Mouse (Mus musculus) heart, embryonic 13.5 days (tissue): Measurements from ENCODE around the gene Lbhd1. TPM values are rescaled to one million over a fixed set of nuclear protein-coding genes. Genes with fewer than 3 reads are reported as not detected.
"Not testable (repeated sequence)": the region's sequence is repeated elsewhere in the genome, so short reads cannot be mapped to it uniquely, and the experiment has no call there.

Experiments
- ATAC-seq: fragments of 200-750 bp; cut with Nextera tagmentation; 2 replicates; pipeline ENCODE4 v1.8.0; 2017; ENCODE audit warnings: moderate TSS enrichment; ENCODE audit not compliant: insufficient number of reproducible peaks, low FRiP score, low TSS enrichment; ENCODE audit errors: extremely low read depth
- H3K27ac ChIP-seq: fragments of 300-500 bp; sonication (generic); replicated peaks from 2 replicates; pipeline ENCODE4 v1.5.1; 2015; ENCODE audit warnings: moderate library complexity, mild to moderate bottlenecking, inconsistent platforms
- H3K27me3 ChIP-seq: fragments of 300-500 bp; sonication (generic); replicated peaks from 2 replicates; pipeline ENCODE4 v1.6.1; 2015; ENCODE audit warnings: mild to moderate bottlenecking, inconsistent platforms
- H3K36me3 ChIP-seq: fragments of 300-500 bp; sonication (generic); 2 replicates; pipeline ENCODE4 v1.6.1; 2015; ENCODE audit warnings: mild to moderate bottlenecking, inconsistent platforms
- H3K4me1 ChIP-seq: fragments of 300-500 bp; sonication (generic); 2 replicates; pipeline ENCODE4 v1.6.1; 2015; ENCODE audit warnings: inconsistent platforms
- H3K4me2 ChIP-seq: fragments of 300-500 bp; sonication (generic); 2 replicates; pipeline ENCODE4 v1.6.1; 2015; ENCODE audit warnings: inconsistent platforms, mild to moderate bottlenecking, moderate library complexity
- H3K4me3 ChIP-seq: fragments of 300-500 bp; sonication (generic); 2 replicates; pipeline ENCODE4 v1.5.1; 2015; ENCODE audit warnings: moderate library complexity, mild to moderate bottlenecking, inconsistent platforms
- H3K9ac ChIP-seq: fragments of 300-500 bp; sonication (generic); 2 replicates; pipeline ENCODE4 v1.6.1; 2015; ENCODE audit warnings: inconsistent platforms, mild to moderate bottlenecking, moderate library complexity
- H3K9me3 ChIP-seq: fragments of 300-500 bp; sonication (generic); 2 replicates; pipeline ENCODE4 v1.6.1; 2016; ENCODE audit warnings: inconsistent platforms
- WGBS: fragments of 180-500 bp; shearing (Covaris S2); methylation state at CpG from one replicate; pipeline ENCODE4 v1.1.7; 2015; ENCODE audit warnings: mixed read lengths; 5-methylcytosine and 5-hydroxymethylcytosine counted together
- polyA plus RNA-seq: library from polyadenylated mRNA; unstranded; fragments of >200 nt; fragmentation: Nextera tagmentation; extraction: Ambion mirVana; gene quantifications from 2 replicates; pipeline ENCODE4 v1.2.1, GENCODE M21; 2015

The Lbhd1 gene
- polyA plus RNA-seq, 1 experiment from 2014 or later, result 49.5 TPM

DNA sequence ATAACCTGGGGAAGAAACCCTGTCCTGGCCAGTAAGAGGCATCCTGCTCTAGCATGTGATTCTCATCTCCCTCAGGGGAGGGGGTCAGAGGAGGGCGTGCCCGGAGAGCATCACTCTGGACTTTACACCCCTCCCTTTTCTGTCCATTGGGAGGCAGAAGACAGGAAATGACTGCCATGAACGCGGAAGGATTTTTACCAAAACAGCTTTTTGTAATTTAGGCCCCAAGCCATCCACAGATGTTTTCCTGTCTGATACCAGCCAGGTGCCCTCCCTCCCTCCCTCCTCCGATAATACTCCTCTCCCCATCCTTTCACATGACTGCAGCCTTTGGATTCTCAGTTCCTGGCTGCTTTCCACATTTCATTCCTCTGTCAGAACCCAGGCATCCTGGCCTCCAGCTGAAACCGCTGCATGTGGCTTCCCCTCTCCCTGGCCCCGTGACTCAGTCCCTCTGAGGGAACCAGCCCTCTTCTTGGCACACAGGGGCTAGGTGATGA, 33.1 kb upstream of the Lbhd1 start, which contains the start of gene Lrrn4cl:
TSS of gene Lrrn4cl (plus strand) at position 367 of the 500 bp plus-strand sequence.
- peak within 1 kb of the TSS; percentile 61 for H3K27ac ChIP-seq
- 17% methylated on average over 7 of the region's 7 CpGs for WGBS
- no peaks in the 10 kb centered on the region for H3K27me3 ChIP-seq
- no peak for ATAC-seq
- H3K9ac ChIP-seq, result peak within 1 kb of the TSS; percentile 62
- H3K9me3 ChIP-seq, result no peaks in the 10 kb centered on the region
- peaks cover 13% of the 10 kb centered on the region for H3K4me1 ChIP-seq
- peak within 1 kb of the TSS; percentile 47 for H3K4me2 ChIP-seq
- H3K4me3 ChIP-seq, result peak within 1 kb of the TSS; percentile 13
- peaks cover 37% of the 10 kb centered on the region for H3K36me3 ChIP-seq

DNA sequence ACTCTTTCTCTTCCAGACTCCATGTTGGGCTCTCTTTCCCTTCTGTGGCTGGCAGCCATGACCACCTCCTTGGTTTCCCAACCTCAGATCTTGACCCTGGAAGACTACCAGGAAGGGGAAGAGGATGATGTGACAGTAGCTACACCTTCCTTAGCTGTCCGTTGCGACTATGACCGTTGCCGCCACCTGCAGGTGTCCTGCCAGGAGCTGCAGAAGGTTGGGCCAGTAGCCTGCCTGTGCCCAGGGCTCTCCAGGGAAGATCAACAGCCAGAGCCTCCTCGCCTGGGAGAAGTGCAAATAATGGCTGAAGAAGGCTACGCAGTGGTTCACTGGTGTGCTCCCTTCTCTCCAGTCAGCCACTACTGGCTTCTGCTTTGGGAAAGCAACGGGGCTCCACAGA, 31.9 kb upstream of the Lbhd1 start:
- WGBS, result 46% methylated on average over 7 of the region's 7 CpGs

DNA sequence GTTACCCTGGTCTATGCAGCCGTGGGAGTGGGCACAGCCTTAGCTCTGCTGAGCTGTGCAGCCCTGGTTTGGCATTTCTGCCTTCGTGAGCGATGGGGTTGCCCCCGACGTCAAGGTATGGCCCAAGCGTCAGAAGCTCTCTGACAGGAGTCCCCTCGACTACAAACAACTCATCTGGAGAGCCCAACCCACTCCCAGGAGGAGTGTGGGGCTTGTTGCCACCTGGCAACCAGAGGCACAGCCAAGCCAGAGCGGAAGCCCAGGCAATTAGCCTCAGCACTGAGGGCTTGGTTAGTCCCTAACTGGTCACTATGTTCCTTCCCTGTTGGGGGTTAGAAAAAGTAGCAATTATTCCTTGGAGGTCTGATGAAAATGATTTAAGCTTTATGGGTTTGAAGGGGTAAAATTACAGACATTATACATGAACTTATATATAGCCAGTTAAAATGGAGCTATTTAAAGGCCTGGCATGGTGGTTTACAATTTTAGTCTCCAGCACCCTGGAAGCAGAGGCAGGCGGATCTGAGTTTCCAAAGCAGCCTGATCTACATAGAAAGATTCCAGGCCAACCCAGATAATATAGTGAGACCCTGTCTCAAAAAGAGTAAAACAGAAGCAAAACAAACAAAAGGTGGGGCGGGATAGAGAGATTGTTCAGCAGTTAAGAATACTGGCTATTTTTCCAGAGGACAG, 31.1 kb upstream of the Lbhd1 start:
- Histone ChIP-seq H3K27me3 (no peaks in the 10 kb centered on the region), H3K27ac (no peak overlapping the region), H3K9ac (no peak overlapping the region), H3K36me3 (peaks cover 18% of the 10 kb centered on the region), H3K4me3 (no peak overlapping the region), H3K4me2 (no peak overlapping the region), H3K9me3 (no peaks in the 10 kb centered on the region), H3K4me1 (peaks cover 13% of the 10 kb centered on the region)
- no peak for ATAC-seq
- 53% methylated on average over 10 of the region's 10 CpGs for WGBS

More for the DNA sequence above, 31.9 kb upstream of the Lbhd1 start:
- Histone ChIP-seq H3K4me3 (no peak overlapping the region), H3K4me1 (peaks cover 13% of the 10 kb centered on the region), H3K9ac (no peak overlapping the region), H3K27me3 (no peaks in the 10 kb centered on the region), H3K4me2 (no peak overlapping the region), H3K9me3 (no peaks in the 10 kb centered on the region), H3K36me3 (peaks cover 25% of the 10 kb centered on the region), H3K27ac (no peak overlapping the region)
- ATAC-seq, result no peak

DNA sequence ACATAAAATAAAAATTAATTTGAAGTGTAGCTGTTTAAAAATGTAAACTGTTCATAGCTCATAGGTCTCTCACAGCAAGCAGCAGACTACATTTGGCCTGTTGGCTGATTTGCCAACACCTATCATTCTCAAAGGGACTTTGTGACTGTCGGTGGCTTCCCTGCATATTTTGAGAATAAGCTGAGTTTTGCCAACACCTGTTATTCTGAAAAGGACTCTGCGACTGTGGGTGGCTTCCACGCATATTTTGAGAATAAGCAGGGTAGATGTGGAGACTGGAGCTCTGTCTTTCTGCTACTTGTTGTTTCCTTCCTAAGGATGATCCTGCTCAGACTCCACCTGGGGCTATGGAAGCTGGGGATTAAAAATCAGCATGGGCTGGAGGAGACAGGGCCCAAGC, 30.4 kb upstream of the Lbhd1 start:
- H3K9ac ChIP-seq, result no peak overlapping the region
- H3K9me3 ChIP-seq, result no peaks in the 10 kb centered on the region
- no peak for ATAC-seq
- no peak overlapping the region for H3K4me2 ChIP-seq
- peaks cover 13% of the 10 kb centered on the region for H3K4me1 ChIP-seq
- H3K27me3 ChIP-seq, result no peaks in the 10 kb centered on the region
- 74% methylated on average over 3 of the region's 3 CpGs for WGBS
- H3K27ac ChIP-seq, result no peak overlapping the region
- H3K4me3 ChIP-seq, result no peak overlapping the region
- H3K36me3 ChIP-seq, result peaks cover 10% of the 10 kb centered on the region

DNA sequence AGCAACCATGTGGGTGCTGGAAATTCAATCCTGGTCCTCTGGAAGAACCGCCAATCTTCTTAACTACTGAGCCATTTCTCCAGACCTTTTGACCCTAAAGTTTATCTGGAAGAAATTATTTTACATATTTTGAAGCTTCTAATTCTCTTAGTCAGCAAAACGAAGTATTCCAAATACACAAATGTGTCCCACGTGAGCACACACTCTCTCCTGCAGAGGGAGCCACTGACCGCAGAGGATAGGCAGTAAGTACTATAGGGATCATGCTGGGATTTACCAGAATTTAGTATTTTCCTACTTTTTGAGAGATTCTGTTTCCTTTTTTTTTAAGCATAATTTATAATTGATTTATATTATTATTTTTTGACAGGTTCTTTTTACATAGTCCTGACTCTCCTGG, 25.8 kb upstream of the Lbhd1 start:
- H3K4me2 ChIP-seq, result no peak overlapping the region
- no peak overlapping the region for H3K9ac ChIP-seq
- no peaks in the 10 kb centered on the region for H3K36me3 ChIP-seq
- WGBS, result 40% methylated on average over 4 of the region's 4 CpGs
- no peak overlapping the region for H3K4me3 ChIP-seq
- H3K4me1 ChIP-seq, result no peaks in the 10 kb centered on the region
- H3K9me3 ChIP-seq, result no peaks in the 10 kb centered on the region
- no peak overlapping the region for H3K27ac ChIP-seq
- H3K27me3 ChIP-seq, result no peaks in the 10 kb centered on the region
- no peak for ATAC-seq

DNA sequence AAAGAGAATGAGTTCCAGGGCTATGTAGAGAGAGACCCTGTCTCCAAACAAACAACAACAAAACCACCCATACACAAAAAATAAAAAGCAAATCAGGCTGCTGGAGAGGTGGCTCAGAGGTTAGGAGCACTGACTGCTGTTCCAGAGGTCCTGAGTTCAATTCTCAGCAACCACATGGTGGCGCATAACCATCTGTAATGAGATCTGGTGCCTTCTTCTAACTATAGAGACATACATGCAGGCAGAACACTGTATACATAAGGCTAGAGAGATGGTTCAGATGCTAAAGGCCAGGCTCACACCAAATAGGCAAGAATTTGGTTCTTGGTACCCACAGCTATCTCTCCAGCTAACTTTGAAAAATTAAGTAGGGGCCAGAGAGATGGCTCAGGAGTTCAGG, 24.5 kb upstream of the Lbhd1 start:
- ATAC-seq, result no peak
- Histone ChIP-seq H3K27ac (no peak overlapping the region), H3K4me3 (no peak overlapping the region), H3K36me3 (no peaks in the 10 kb centered on the region), H3K4me2 (no peak overlapping the region), H3K4me1 (no peaks in the 10 kb centered on the region), H3K9ac (no peak overlapping the region), H3K27me3 (no peaks in the 10 kb centered on the region), H3K9me3 (no peaks in the 10 kb centered on the region)
- 3% methylated on average over 1 of the region's 1 CpGs for WGBS

DNA sequence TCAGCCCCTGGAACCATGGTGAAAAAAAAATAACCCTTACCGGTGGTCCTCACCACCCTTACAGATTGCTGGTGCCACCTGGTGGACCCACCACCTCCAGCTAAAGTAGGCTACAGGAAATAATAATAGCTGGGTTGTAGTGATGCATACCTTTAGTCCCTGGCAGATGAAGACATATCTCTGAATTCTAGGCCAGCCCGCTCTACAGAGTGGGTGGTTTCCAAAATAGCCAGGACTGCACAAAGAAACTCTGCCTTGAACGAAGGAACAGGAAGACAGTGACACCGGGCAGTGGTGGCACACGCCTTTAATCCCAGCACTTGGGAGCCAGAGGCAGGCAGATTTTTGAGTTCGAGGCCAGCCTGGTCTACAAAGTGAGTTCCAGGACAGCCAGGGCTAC, 19.3 kb upstream of the Lbhd1 start:
- Histone ChIP-seq H3K27ac (no peak overlapping the region), H3K4me1 (no peaks in the 10 kb centered on the region), H3K9me3 (no peaks in the 10 kb centered on the region), H3K4me3 (no peak overlapping the region), H3K27me3 (no peaks in the 10 kb centered on the region), H3K4me2 (no peak overlapping the region), H3K9ac (no peak overlapping the region), H3K36me3 (no peaks in the 10 kb centered on the region)
- WGBS, result 73% methylated on average over 6 of the region's 6 CpGs
- no peak for ATAC-seq

DNA sequence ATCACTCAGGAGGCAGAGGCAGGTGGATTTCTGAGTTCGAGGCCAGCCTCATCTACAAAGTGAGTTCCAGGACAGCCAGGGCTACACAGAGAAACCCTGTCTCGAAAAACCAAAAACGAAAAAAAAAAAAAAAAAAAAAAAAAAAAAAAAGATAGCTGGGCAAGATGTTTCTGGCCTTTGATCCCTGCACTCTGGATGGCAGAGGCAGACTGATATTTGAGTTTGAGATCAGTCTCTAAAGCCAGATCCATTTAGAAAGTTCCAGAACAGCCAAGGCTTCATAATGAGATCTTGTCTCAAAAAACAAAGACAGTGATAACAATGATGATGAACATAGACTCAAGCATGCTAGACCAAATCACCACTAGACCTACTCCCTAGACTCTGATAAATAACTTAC, 13.2 kb upstream of the Lbhd1 start:
- ATAC-seq, H3K27me3 ChIP-seq, H3K9me3 ChIP-seq: not testable (repeated sequence)
- Histone ChIP-seq H3K9ac (peak overlapping the region; percentile 99), H3K4me2 (peak overlapping the region; percentile 96), H3K36me3 (peaks cover 26% of the 10 kb centered on the region), H3K27ac (peak overlapping the region; percentile 65; the same call in 1 of the 2 replicates), H3K4me1 (peaks cover 14% of the 10 kb centered on the region), H3K4me3 (peak overlapping the region; percentile 100)
- WGBS, result 76% methylated on average over 3 of the region's 3 CpGs

DNA sequence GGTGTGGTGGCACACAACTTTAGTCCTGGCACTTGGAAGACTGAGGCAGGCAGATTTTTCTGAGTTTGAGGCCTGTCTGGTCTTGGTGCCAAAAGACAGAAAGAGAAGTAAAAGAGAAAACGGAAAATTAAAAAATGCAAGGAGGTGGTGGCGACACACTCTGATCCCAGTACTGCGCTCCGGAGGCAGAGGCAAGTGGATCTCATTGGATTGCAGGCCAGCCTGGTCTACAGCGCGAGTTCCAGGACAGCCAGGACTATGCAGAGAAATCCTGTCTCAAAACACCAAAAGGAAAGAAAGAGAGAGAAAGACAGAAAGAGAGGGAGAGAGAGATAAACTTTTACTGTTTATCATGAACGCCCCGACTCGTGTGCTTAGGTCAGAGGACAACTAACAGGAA, 12.7 kb upstream of the Lbhd1 start:
- H3K4me1 ChIP-seq, result peaks cover 14% of the 10 kb centered on the region
- H3K36me3 ChIP-seq, result peaks cover 31% of the 10 kb centered on the region
- H3K27ac ChIP-seq, result peak overlapping the region; percentile 65
- H3K27me3 ChIP-seq, result no peaks in the 10 kb centered on the region
- 35% methylated on average over 9 of the region's 9 CpGs for WGBS
- H3K4me3 ChIP-seq, result peak overlapping the region; percentile 100
- H3K9ac ChIP-seq, result peak overlapping the region; percentile 99
- H3K9me3 ChIP-seq, result no peaks in the 10 kb centered on the region
- peak overlapping the region; percentile 96 for H3K4me2 ChIP-seq
- ATAC-seq, result no peak

DNA sequence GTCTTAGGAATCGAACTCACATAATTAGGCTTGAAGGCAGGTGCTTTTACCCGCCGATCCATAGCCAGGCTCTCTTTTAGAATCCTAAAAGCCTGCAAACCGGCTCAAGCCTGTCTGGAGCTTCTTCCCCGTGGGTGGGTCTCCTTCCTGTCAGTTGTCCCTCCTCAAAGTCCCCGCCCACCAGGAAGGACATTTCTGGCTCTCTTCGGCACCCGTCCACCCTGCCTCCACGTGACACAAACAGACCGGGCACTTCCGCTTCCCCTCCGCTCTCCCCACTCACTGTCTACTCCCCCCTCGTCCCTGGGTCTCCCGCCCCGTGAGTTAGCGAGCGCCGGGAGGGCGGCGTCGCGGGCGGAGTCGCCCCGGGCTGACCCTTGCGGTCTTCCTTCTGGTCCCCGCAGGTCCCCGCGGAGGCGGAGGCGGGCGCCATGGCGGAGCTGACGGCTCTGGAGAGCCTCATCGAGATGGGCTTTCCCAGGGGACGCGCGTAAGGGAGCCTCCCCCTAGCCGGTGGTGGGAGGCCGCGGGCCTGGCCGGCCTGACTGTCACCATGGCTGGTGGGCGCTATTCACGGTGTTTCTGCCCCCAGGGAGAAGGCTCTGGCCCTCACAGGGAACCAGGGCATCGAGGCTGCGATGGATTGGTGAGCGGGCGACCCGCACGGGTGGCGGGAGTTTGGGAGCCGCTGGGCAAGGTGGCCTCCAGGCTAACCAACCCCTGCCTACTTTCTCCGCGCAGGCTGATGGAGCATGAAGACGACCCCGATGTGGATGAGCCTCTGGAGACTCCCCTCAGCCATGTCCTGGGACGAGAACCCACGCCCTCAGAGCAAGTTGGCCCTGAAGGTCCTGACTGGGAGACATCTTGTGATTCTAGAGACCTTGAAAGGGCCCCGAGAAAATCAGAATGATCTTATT, 12.0 kb upstream of the Lbhd1 start, which contains the start of gene Ubxn1:
TSS of gene Ubxn1 (plus strand) at position 230 of the 920 bp plus-strand sequence.
- Histone ChIP-seq H3K4me1 (peaks cover 14% of the 10 kb centered on the region), H3K27ac (peak within 1 kb of the TSS; percentile 65), H3K4me3 (peak within 1 kb of the TSS; percentile 100), H3K9ac (peak within 1 kb of the TSS; percentile 99), H3K27me3 (no peaks in the 10 kb centered on the region), H3K9me3 (no peaks in the 10 kb centered on the region), H3K4me2 (peak within 1 kb of the TSS; percentile 96), H3K36me3 (peaks cover 38% of the 10 kb centered on the region)
- under 1% methylated on average over 59 of the region's 59 CpGs for WGBS
- peak; percentile 92 for ATAC-seq

DNA sequence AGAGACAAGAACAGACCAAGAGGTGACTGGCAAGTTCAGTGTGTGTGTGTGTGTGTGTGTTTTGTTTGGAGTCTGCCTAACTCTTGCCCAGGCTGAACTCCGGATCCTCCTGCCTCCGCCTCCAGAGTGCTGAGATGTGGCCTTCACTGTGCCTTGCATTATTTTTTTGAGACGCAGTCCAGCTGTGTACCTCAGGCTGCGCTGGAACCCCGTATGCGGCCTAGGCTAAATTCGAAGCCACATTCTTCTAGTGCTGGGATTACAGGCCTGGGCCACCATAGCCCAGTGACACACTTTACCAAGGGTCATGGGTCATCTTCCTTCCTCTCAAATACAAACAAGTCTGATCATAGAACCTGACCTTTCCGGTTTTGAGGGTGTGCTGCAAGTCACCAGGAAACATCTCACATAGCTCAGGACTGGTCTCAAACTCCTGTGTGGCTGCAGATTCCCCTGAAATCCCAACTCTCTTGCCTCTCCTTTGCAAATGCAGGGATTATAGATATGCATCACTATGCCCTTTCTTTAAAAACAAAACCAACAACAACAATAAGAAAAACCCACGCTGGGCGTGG, 11.2 kb upstream of the Lbhd1 start:
- Histone ChIP-seq H3K4me1 (peaks cover 14% of the 10 kb centered on the region), H3K27ac (peak overlapping the region; percentile 65), H3K9ac (peak overlapping the region; percentile 99), H3K4me2 (peak overlapping the region; percentile 96), H3K36me3 (peaks cover 46% of the 10 kb centered on the region), H3K27me3 (no peaks in the 10 kb centered on the region), H3K9me3 (no peaks in the 10 kb centered on the region), H3K4me3 (peak overlapping the region; percentile 100)
- WGBS, result 69% methylated on average over 10 of the region's 10 CpGs
- no peak for ATAC-seq
